Mouse (Mus musculus) embryonic facial prominence, embryonic 14.5 days (tissue): ENCODE data around the gene Gpr108. TPM values are rescaled to one million over a fixed set of nuclear protein-coding genes. Genes with fewer than 3 reads are reported as not detected.
"Not testable (repeated sequence)": the region's sequence is repeated elsewhere in the genome, so short reads cannot be mapped to it uniquely, and the experiment has no call there.

Experiments
- ATAC-seq: fragments of 200-750 bp; cut with Nextera tagmentation; 2 replicates; pipeline ENCODE4 v1.8.0; 2017; ENCODE audit warnings: low read depth, moderate number of reproducible peaks, moderate TSS enrichment
- DNase-seq: peaks from one replicate; pipeline ENCODE4 v3.0.0-alpha.2; 2015; ENCODE audit warnings: low spot score
- H3K27ac ChIP-seq: fragments of 300-500 bp; sonication (generic); replicated peaks from 2 replicates; pipeline ENCODE4 v1.5.1; 2014; ENCODE audit warnings: low read depth, mild to moderate bottlenecking, low read length, moderate library complexity
- H3K27me3 ChIP-seq: fragments of 300-500 bp; sonication (generic); replicated peaks from 2 replicates; pipeline ENCODE4 v1.6.1; 2014; ENCODE audit warnings: low read length; ENCODE audit not compliant: control insufficient read depth, insufficient read depth
- H3K36me3 ChIP-seq: fragments of 300-500 bp; sonication (generic); 2 replicates; pipeline ENCODE4 v1.6.1; 2014; ENCODE audit warnings: low read length, mixed read lengths; ENCODE audit not compliant: control insufficient read depth, insufficient read depth
- H3K4me1 ChIP-seq: fragments of 300-500 bp; sonication (generic); 2 replicates; pipeline ENCODE4 v1.6.1; 2014; ENCODE audit warnings: antibody characterized with exemption, low read length; ENCODE audit not compliant: control insufficient read depth, insufficient read depth
- H3K4me2 ChIP-seq: fragments of 300-500 bp; sonication (generic); 2 replicates; pipeline ENCODE4 v1.6.1; 2014; ENCODE audit warnings: low read depth, mild to moderate bottlenecking, low read length, moderate library complexity, mixed read lengths
- H3K4me3 ChIP-seq: fragments of 300-500 bp; sonication (generic); 2 replicates; pipeline ENCODE4 v1.5.1; 2014; ENCODE audit warnings: low read depth, mild to moderate bottlenecking, low read length
- H3K9ac ChIP-seq: fragments of 300-500 bp; sonication (generic); 2 replicates; pipeline ENCODE4 v1.6.1; 2014; ENCODE audit warnings: low read depth, mild to moderate bottlenecking, low read length, moderate library complexity, mixed read lengths
- H3K9me3 ChIP-seq: fragments of 300-500 bp; sonication (generic); 2 replicates; pipeline ENCODE4 v1.6.1; 2016; ENCODE audit warnings: low read length; ENCODE audit not compliant: control insufficient read depth
- WGBS: fragments of 180-500 bp; shearing (Covaris S2); extraction: QIAGEN DNeasy Blood & Tissue Kit; methylation state at CpG from one replicate; pipeline ENCODE4 v1.1.7; 2014; 5-methylcytosine and 5-hydroxymethylcytosine counted together
- polyA plus RNA-seq: library from polyadenylated mRNA; unstranded; fragments of >200 nt; fragmentation: Nextera tagmentation; extraction: Ambion mirVana; gene quantifications from 2 replicates; pipeline ENCODE4 v1.2.1, GENCODE M21; 2014

Gene Gpr108
- polyA plus RNA-seq, 1 experiment from 2014 or later, result 37.1 TPM

GRCm38 (mm10) chr17:57286718-57287355, 38.6 kb upstream of the Gpr108 start:
- WGBS, result 69% methylated on average over 8 of the region's 8 CpGs
- H3K36me3 ChIP-seq, result no peaks in the 10 kb centered on the region
- ATAC-seq, result no peak
- H3K27ac ChIP-seq, result no peak overlapping the region
- no peaks in the 10 kb centered on the region for H3K4me1 ChIP-seq
- no peaks in the 10 kb centered on the region for H3K9me3 ChIP-seq
- no peak overlapping the region for H3K4me3 ChIP-seq
- no peak overlapping the region for H3K4me2 ChIP-seq
- DNase-seq, result peak; percentile 9
- H3K9ac ChIP-seq, result no peak overlapping the region
- no peaks in the 10 kb centered on the region for H3K27me3 ChIP-seq

- no peak overlapping the region for H3K9ac ChIP-seq
- no peaks in the 10 kb centered on the region for H3K4me1 ChIP-seq
- H3K4me3 ChIP-seq, result no peak overlapping the region
- ATAC-seq, result no peak
- WGBS, result 49% methylated on average over 2 of the region's 2 CpGs
- no peak for DNase-seq
- no peak overlapping the region for H3K4me2 ChIP-seq
- no peak overlapping the region for H3K27ac ChIP-seq
- no peaks in the 10 kb centered on the region for H3K9me3 ChIP-seq
- no peaks in the 10 kb centered on the region for H3K27me3 ChIP-seq
- no peaks in the 10 kb centered on the region for H3K36me3 ChIP-seq
These were observed 36.8 kb upstream of the Gpr108 start for GRCm38 (mm10) chr17:57285077-57285476.

- Histone ChIP-seq H3K9ac (no peak overlapping the region), H3K27me3 (no peaks in the 10 kb centered on the region), H3K27ac (no peak overlapping the region), H3K4me3 (no peak overlapping the region), H3K9me3 (no peaks in the 10 kb centered on the region), H3K36me3 (no peaks in the 10 kb centered on the region), H3K4me1 (no peaks in the 10 kb centered on the region), H3K4me2 (no peak overlapping the region)
- DNase-seq (no peak), ATAC-seq (no peak)
- 60% methylated on average over 5 of the region's 5 CpGs for WGBS
These were observed 35.7 kb upstream of the Gpr108 start for GRCm38 (mm10) chr17:57283906-57284305.

GRCm38 (mm10) chr17:57280411-57280810, 32.2 kb upstream of the Gpr108 start:
- H3K9ac ChIP-seq, result no peak overlapping the region
- H3K27ac ChIP-seq, result no peak overlapping the region
- peaks cover 6% of the 10 kb centered on the region for H3K27me3 ChIP-seq
- H3K4me1 ChIP-seq, result peaks cover 7% of the 10 kb centered on the region; the same call in 1 of the 2 replicates
- no peaks in the 10 kb centered on the region for H3K9me3 ChIP-seq
- no peaks in the 10 kb centered on the region for H3K36me3 ChIP-seq
- ATAC-seq (no peak), DNase-seq (no peak)
- H3K4me3 ChIP-seq, result no peak overlapping the region
- H3K4me2 ChIP-seq, result no peak overlapping the region
- WGBS, result 63% methylated on average over 3 of the region's 3 CpGs

- Histone ChIP-seq H3K27me3 (peaks cover 6% of the 10 kb centered on the region), H3K4me3 (no peak overlapping the region), H3K27ac (no peak overlapping the region), H3K4me2 (no peak overlapping the region), H3K9ac (no peak overlapping the region), H3K4me1 (peaks cover 11% of the 10 kb centered on the region; the same call in 1 of the 2 replicates), H3K36me3 (no peaks in the 10 kb centered on the region), H3K9me3 (no peaks in the 10 kb centered on the region)
- 51% methylated on average over 9 of the region's 9 CpGs for WGBS
- no peak for DNase-seq
- ATAC-seq, result no peak
These were observed 31.5 kb upstream of the Gpr108 start for GRCm38 (mm10) chr17:57279591-57280224.

- Histone ChIP-seq H3K9me3 (no peaks in the 10 kb centered on the region), H3K4me1 (peaks cover 13% of the 10 kb centered on the region; the same call in 1 of the 2 replicates), H3K4me2 (no peak within 1 kb of the TSS), H3K27ac (no peak within 1 kb of the TSS), H3K9ac (no peak within 1 kb of the TSS), H3K36me3 (no peaks in the 10 kb centered on the region), H3K27me3 (peaks cover 7% of the 10 kb centered on the region), H3K4me3 (no peak within 1 kb of the TSS)
- ATAC-seq (no peak), DNase-seq (no peak)
- 65% methylated on average over 24 of the region's 26 CpGs for WGBS
These were observed 30.8 kb upstream of the Gpr108 start, which contains the start of gene Vav1 for GRCm38 (mm10) chr17:57278943-57279590. TSS of gene Vav1 (plus strand) at chr17:57279100.

GRCm38 (mm10) chr17:57278537-57278936, 30.3 kb upstream of the Gpr108 start:
- Histone ChIP-seq H3K9me3 (no peaks in the 10 kb centered on the region), H3K9ac (no peak overlapping the region), H3K27me3 (peaks cover 10% of the 10 kb centered on the region), H3K4me2 (no peak overlapping the region), H3K4me3 (no peak overlapping the region), H3K27ac (no peak overlapping the region), H3K36me3 (no peaks in the 10 kb centered on the region), H3K4me1 (peaks cover 13% of the 10 kb centered on the region; the same call in 1 of the 2 replicates)
- 89% methylated on average over 2 of the region's 2 CpGs for WGBS
- ATAC-seq (no peak), DNase-seq (no peak)

GRCm38 (mm10) chr17:57277598-57278261, 29.5 kb upstream of the Gpr108 start:
- 80% methylated on average over 4 of the region's 5 CpGs for WGBS
- Histone ChIP-seq H3K4me1 (peaks cover 13% of the 10 kb centered on the region; the same call in 1 of the 2 replicates), H3K27me3 (peaks cover 10% of the 10 kb centered on the region)
- not testable (repeated sequence) for H3K27ac ChIP-seq, H3K4me2 ChIP-seq, DNase-seq, H3K4me3 ChIP-seq, ATAC-seq, H3K9me3 ChIP-seq, H3K36me3 ChIP-seq, H3K9ac ChIP-seq
